Mouse (Mus musculus) CH12.LX (cell line): ENCODE measurements around the gene Arhgef3. TPM values are rescaled to one million over a fixed set of nuclear protein-coding genes. Genes with fewer than 3 reads are reported as not detected.

ENCODE experiments used
- DNase-seq: peaks from one replicate; pipeline ENCODE4 v3.0.0-alpha.2; 2013; ENCODE audit errors: extremely low read depth
- H3K27ac ChIP-seq: 2 replicates; pipeline ENCODE4 v1.5.1; 2012; ENCODE audit warnings: low read depth, mild to moderate bottlenecking, control low read depth, moderate library complexity; ENCODE audit not compliant: insufficient read depth
- H3K27me3 ChIP-seq: replicated peaks from 2 replicates; pipeline ENCODE3; 2012; ENCODE audit warnings: inconsistent platforms
- H3K36me3 ChIP-seq, 2 experiments: replicated peaks in 1 of 2; 2 replicates each; pipeline versions ENCODE3 to v1.6.1; 2012; ENCODE audit warnings: inconsistent platforms in 1 of 2, low read length in 1 of 2, mild to moderate bottlenecking in 1 of 2, mixed read lengths in 1 of 2, moderate library complexity in 1 of 2; ENCODE audit not compliant: control insufficient read depth in 1 of 2, insufficient read depth in 1 of 2
- H3K4me1 ChIP-seq, 2 experiments: 2 replicates each; pipeline ENCODE4 v1.6.1; 2012; ENCODE audit warnings: inconsistent platforms in 1 of 2, moderate library complexity in 1 of 2; ENCODE audit not compliant: insufficient read depth in 2 of 2, control insufficient read depth in 1 of 2
- H3K4me2 ChIP-seq: 2 replicates; pipeline ENCODE4 v1.6.1; 2012; ENCODE audit warnings: low read depth, mild to moderate bottlenecking, control low read depth; ENCODE audit not compliant: poor library complexity, insufficient read depth, severe bottlenecking
- H3K4me3 ChIP-seq, 3 experiments: fragments of 150-350 bp in 1 of 3; sonication (generic) in 1 of 3; replicated peaks in 1 of 3; 2 replicates each; pipeline versions ENCODE3 to v1.5.1; 2011 to 2012; ENCODE audit warnings: low read depth in 2 of 3, low read length in 2 of 3, mild to moderate bottlenecking in 2 of 3, moderate library complexity in 2 of 3, control low read depth in 1 of 3, improper control_type of control experiment in 1 of 3, inconsistent platforms in 1 of 3, mixed read lengths in 1 of 3; ENCODE audit not compliant: poor library complexity in 1 of 3
- H3K79me2 ChIP-seq: replicated peaks from 2 replicates; pipeline ENCODE4 v1.6.1; 2012; ENCODE audit warnings: mild to moderate bottlenecking, moderate library complexity; ENCODE audit not compliant: control insufficient read depth, poor library complexity, insufficient read depth, severe bottlenecking; ENCODE audit errors: extremely low read depth
- H3K9ac ChIP-seq: 2 replicates; pipeline ENCODE4 v1.6.1; 2012; ENCODE audit warnings: low read depth, mild to moderate bottlenecking, control low read depth, moderate library complexity; ENCODE audit not compliant: insufficient read depth
- H3K9me3 ChIP-seq: replicated peaks from 2 replicates; pipeline ENCODE3; 2012; ENCODE audit warnings: low read length, inconsistent platforms, mixed read lengths
- CHD2 ChIP-seq: IDR thresholded peaks from 2 replicates; pipeline ENCODE4 v1.6.1; 2011; ENCODE audit warnings: low read length, improper control_type of control experiment
- CTCF ChIP-seq, 2 experiments: IDR thresholded peaks in 1 of 2; conservative IDR thresholded peaks in 1 of 2; 2 replicates each; pipeline ENCODE4 v1.5.1; 2011 to 2012; ENCODE audit warnings: low read depth in 2 of 2, low read length in 2 of 2, improper control_type of control experiment in 1 of 2, inconsistent platforms in 1 of 2, mild to moderate bottlenecking in 1 of 2, moderate library complexity in 1 of 2
- ELF1 ChIP-seq: IDR thresholded peaks from 2 replicates; pipeline ENCODE4 v1.6.1; 2014; ENCODE audit warnings: low read depth, mild to moderate bottlenecking, inconsistent platforms, low read length, improper control_type of control experiment
- EP300 ChIP-seq: IDR thresholded peaks from 2 replicates; pipeline ENCODE4 v1.6.1; 2011; ENCODE audit warnings: low read length, improper control_type of control experiment
- IRF4 ChIP-seq: IDR thresholded peaks from 2 replicates; pipeline ENCODE4 v1.6.1; 2014; ENCODE audit warnings: low read depth, mild to moderate bottlenecking, inconsistent platforms, low read length, improper control_type of control experiment
- JUN ChIP-seq: IDR thresholded peaks from 2 replicates; pipeline ENCODE4 v1.6.1; 2011; ENCODE audit warnings: low read depth, mild to moderate bottlenecking, low read length, improper control_type of control experiment, moderate library complexity; ENCODE audit not compliant: insufficient read depth
- JUND ChIP-seq: conservative IDR thresholded peaks from 2 replicates; pipeline ENCODE4 v1.6.1; 2011; ENCODE audit warnings: low read depth, low read length, improper control_type of control experiment
- MAFK ChIP-seq: IDR thresholded peaks from 2 replicates; pipeline ENCODE4 v1.6.1; 2011; ENCODE audit warnings: low read length, improper control_type of control experiment; ENCODE audit not compliant: insufficient replicate concordance
- MAX ChIP-seq: IDR thresholded peaks from 2 replicates; pipeline ENCODE4 v1.6.1; 2011; ENCODE audit warnings: low read length, improper control_type of control experiment
- MEF2A ChIP-seq: IDR thresholded peaks from 2 replicates; pipeline ENCODE4 v1.6.1; 2014; ENCODE audit warnings: low read depth, mild to moderate bottlenecking, inconsistent platforms, low read length, improper control_type of control experiment, borderline replicate concordance
- MYC ChIP-seq: IDR thresholded peaks from 2 replicates; pipeline ENCODE4 v1.6.1; 2011; ENCODE audit warnings: low read depth, mild to moderate bottlenecking, improper control_type of control experiment, low read length
- NELFE ChIP-seq: IDR thresholded peaks from 2 replicates; pipeline ENCODE4 v1.6.1; 2011; ENCODE audit warnings: low read depth, low read length, improper control_type of control experiment
- PAX5 ChIP-seq: IDR thresholded peaks from 2 replicates; pipeline ENCODE4 v1.6.1; 2012; ENCODE audit warnings: low read length, inconsistent platforms, mixed read lengths
- POLR2AphosphoS2 ChIP-seq: IDR thresholded peaks from 2 replicates; pipeline ENCODE4 v1.6.1; 2011; ENCODE audit warnings: low read depth, low read length, improper control_type of control experiment
- RAD21 ChIP-seq: IDR thresholded peaks from 2 replicates; pipeline ENCODE4 v1.6.1; 2011; ENCODE audit warnings: low read depth, mild to moderate bottlenecking, low read length, improper control_type of control experiment, moderate library complexity
- RCOR1 ChIP-seq: conservative IDR thresholded peaks from 2 replicates; pipeline ENCODE4 v1.6.1; 2012; ENCODE audit warnings: low read depth, mild to moderate bottlenecking, inconsistent platforms, low read length, improper control_type of control experiment
- TCF12 ChIP-seq: IDR thresholded peaks from 2 replicates; pipeline ENCODE4 v1.6.1; 2014; ENCODE audit warnings: low read depth, mild to moderate bottlenecking, inconsistent platforms, low read length, improper control_type of control experiment
- UBTF ChIP-seq: IDR thresholded peaks from 2 replicates; pipeline ENCODE4 v1.6.1; 2012; ENCODE audit warnings: low read depth, mild to moderate bottlenecking, inconsistent platforms, low read length, improper control_type of control experiment, moderate library complexity
- USF2 ChIP-seq: conservative IDR thresholded peaks from 2 replicates; pipeline ENCODE4 v1.6.1; 2011; ENCODE audit warnings: low read depth, low read length, improper control_type of control experiment
- ZC3H11A ChIP-seq: IDR thresholded peaks from 2 replicates; pipeline ENCODE4 v1.6.1; 2012; ENCODE audit warnings: low read depth, mild to moderate bottlenecking, inconsistent platforms, low read length, improper control_type of control experiment
- ZKSCAN1 ChIP-seq: IDR thresholded peaks from 2 replicates; pipeline ENCODE4 v1.6.1; 2012; ENCODE audit warnings: low read depth, inconsistent platforms, low read length, improper control_type of control experiment, borderline replicate concordance
- ZNF384 ChIP-seq: IDR thresholded peaks from 2 replicates; pipeline ENCODE4 v1.6.1; 2012; ENCODE audit warnings: low read depth, low read length, improper control_type of control experiment, inconsistent platforms
- dilution Hi-C: fragments of 300-500 bp; cut with MboI; formaldehyde crosslinking; loops from 2 replicates; pipeline ENCODE4 v1.14.3; 2020; ENCODE audit warnings: low sequenced_read_pairs; ENCODE audit not compliant: extremely low pct_unique_long_range_greater_than_20kb, extremely low pct_ligation_motif_present
- in situ Hi-C: fragments of 300-500 bp; cut with MboI; formaldehyde crosslinking; loops from 3 replicates; pipeline ENCODE4 v1.14.3; 2019; ENCODE audit warnings: low sequenced_read_pairs, low pct_ligation_motif_present, low pct_unique_long_range_greater_than_20kb, mixed read lengths
- polyA plus RNA-seq: library from polyadenylated mRNA; unstranded; fragments of >175 nt; gene quantifications from 2 replicates; pipeline ENCODE4 v1.2.1, GENCODE M21; 2012; ENCODE audit warnings: low read depth; ENCODE audit not compliant: insufficient read length
- total RNA-seq, 2 experiments: library from RNA; depleted of rRNA; stranded (reverse); fragments of 300-350 nt in 1 of 2; fragments of >200 nt in 1 of 2; gene quantifications; 2 replicates each; pipeline ENCODE4 v1.2.3; 2012 to 2014

Gene Arhgef3
- total and polyA plus RNA-seq, 3 experiments = 0.51 to 0.64 (median 0.62) TPM

- TF ChIP-seq RAD21 = peak; percentile 69
- TF ChIP-seq RCOR1 = no peak
Measured at GRCm38 (mm10) chr14:27108748-27109504, 5.8 kb upstream of the Arhgef3 start (continued).

DNA sequence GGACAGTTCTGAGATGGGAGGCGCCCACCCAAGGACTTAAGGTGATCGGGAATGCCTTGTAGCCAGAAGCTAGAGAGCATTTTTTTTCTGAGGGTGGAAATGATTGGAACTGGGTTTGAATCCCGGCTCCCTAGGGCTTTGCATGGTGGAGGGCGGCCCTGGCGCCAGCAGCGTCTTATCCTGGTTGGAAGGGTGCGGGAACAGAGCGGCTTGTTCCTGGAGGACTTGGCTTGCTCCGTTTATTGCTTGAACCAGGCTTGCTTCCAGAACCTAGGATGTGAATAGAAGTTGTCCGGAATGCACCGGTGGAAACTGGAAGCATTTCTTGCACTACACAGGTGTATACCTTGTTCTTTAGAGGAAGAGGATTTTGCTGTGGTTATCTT, 569 bp downstream of the Arhgef3 start:
- dilution Hi-C loops = no loop called here
- H3K4me3 ChIP-seq = no peak overlapping the region
- in situ Hi-C loops = loop anchor here (10.0 kb wide), 1 partner anchor 310 kb away; the partner anchor contains the start of gene Fam208a

GRCm38 (mm10) chr14:27115991-27116390, 1.3 kb downstream of the Arhgef3 start:
- Histone ChIP-seq H3K4me3 (no peak overlapping the region), H3K4me2 (no peak overlapping the region), H3K36me3 (no peaks in the 10 kb centered on the region), H3K4me1 (peaks cover 0 to 17% of the 10 kb centered on the region in 2 experiments; a peak in 3 of 4 replicates), H3K79me2 (no peaks in the 10 kb centered on the region), H3K9me3 (no peaks in the 10 kb centered on the region), H3K27me3 (no peaks in the 10 kb centered on the region), H3K27ac (no peak overlapping the region), H3K9ac (no peak overlapping the region)
- dilution Hi-C loops (no loop called here), in situ Hi-C loops (loop anchor here (10.0 kb wide), 1 partner anchor 309 kb away; the partner anchor contains the start of gene Fam208a)
- DNase-seq = no peak
- TF ChIP-seq ZC3H11A = no peak
- no peak for TF ChIP-seq UBTF
- TF ChIP-seq TCF12 = no peak
- no peak for TF ChIP-seq CHD2
- TF ChIP-seq JUN = no peak
- no peak for TF ChIP-seq USF2
- no peak for TF ChIP-seq RAD21
- TF ChIP-seq ELF1 = no peak
- no peak for TF ChIP-seq MEF2A
- TF ChIP-seq RCOR1 = no peak

More for the DNA sequence above, 569 bp downstream of the Arhgef3 start:
- TF ChIP-seq ZKSCAN1 (no peak), MAFK (no peak), UBTF (no peak), JUND (no peak), POLR2AphosphoS2 (no peak), CTCF (conservative IDR thresholded peaks at IDR 0.05 in 1 of 2, IDR thresholded peaks at IDR 0.05 in 1 of 2; ENCODE audit: low read depth in 2 of 2, low read length in 2 of 2) (no peak), MAX (no peak), ZC3H11A (no peak), MYC (no peak), NELFE (no peak), RCOR1 (no peak), JUN (no peak), CHD2 (no peak), IRF4 (no peak), RAD21 (no peak), MEF2A (no peak), ZNF384 (no peak), EP300 (no peak), PAX5 (no peak)
- H3K27me3 ChIP-seq = no peaks in the 10 kb centered on the region
- no peaks in the 10 kb centered on the region for H3K36me3 ChIP-seq
- 0 out of 2 replicates have a peak overlapping the region, but pooled peaks have one; percentile 77 for H3K4me2 ChIP-seq
- no peaks in the 10 kb centered on the region for H3K79me2 ChIP-seq
- no peak overlapping the region for H3K27ac ChIP-seq
- H3K9ac ChIP-seq = no peak overlapping the region
- H3K4me1 ChIP-seq = peaks cover 0 to 17% of the 10 kb centered on the region in 2 experiments; a peak in 3 of 4 replicates
- H3K9me3 ChIP-seq = no peaks in the 10 kb centered on the region
- DNase-seq = no peak
